Mouse (Mus musculus): Measurements from ENCODE around the gene Hepacam2. TPM values are rescaled to one million over a fixed set of nuclear protein-coding genes. Genes with fewer than 3 reads are reported as not detected.
A peak's percentile ranks its signal among the peaks of the same experiment; 100 is the strongest.
"Not testable (repeated sequence)": the region's sequence is repeated elsewhere in the genome, so short reads cannot be mapped to it uniquely, and the experiment has no call there.

The Hepacam2 gene
- polyA plus RNA-seq, 1 experiment: not detected

GRCm38 (mm10) chr6:3476299-3476698, 21.8 kb downstream of the Hepacam2 start:
- Histone ChIP-seq H3K4me3 (ENCODE audit: insufficient read depth, low read length) (no peak overlapping the region), H3K27ac (ENCODE audit: insufficient read depth, low read length) (no peak overlapping the region), H3K4me1 (ENCODE audit: control insufficient read depth, insufficient read depth, low read length) (no peaks in the 10 kb centered on the region)
- TF ChIP-seq CTCF (IDR thresholded peaks at IDR 0.05; ENCODE audit: borderline replicate concordance, insufficient read depth, low read length) (no peak), POLR2A (IDR thresholded peaks at IDR 0.05; ENCODE audit: low read depth, low read length) (no peak)

- H3K4me3 ChIP-seq (ENCODE audit: insufficient read depth, low read length): no peak overlapping the region
- TF ChIP-seq POLR2A (IDR thresholded peaks at IDR 0.05; ENCODE audit: low read depth, low read length) (no peak), CTCF (IDR thresholded peaks at IDR 0.05; ENCODE audit: borderline replicate concordance, insufficient read depth, low read length) (no peak)
- no peaks in the 10 kb centered on the region for H3K4me1 ChIP-seq (ENCODE audit: control insufficient read depth, insufficient read depth, low read length)
These were observed 27.4 kb downstream of the Hepacam2 start for GRCm38 (mm10) chr6:3470706-3471105.

GRCm38 (mm10) chr6:3468627-3469026, 29.5 kb downstream of the Hepacam2 start:
- Histone ChIP-seq H3K4me1 (ENCODE audit: control insufficient read depth, insufficient read depth, low read length) (no peaks in the 10 kb centered on the region), H3K4me3 (ENCODE audit: insufficient read depth, low read length) (no peak overlapping the region), H3K27ac (ENCODE audit: insufficient read depth, low read length) (no peak overlapping the region)
- TF ChIP-seq POLR2A (IDR thresholded peaks at IDR 0.05; ENCODE audit: low read depth, low read length): no peak
- TF ChIP-seq CTCF (IDR thresholded peaks at IDR 0.05; ENCODE audit: borderline replicate concordance, insufficient read depth, low read length): no peak

More at GRCm38 (mm10) chr6:3470706-3471105, 27.4 kb downstream of the Hepacam2 start:
- no peak overlapping the region for H3K27ac ChIP-seq (ENCODE audit: insufficient read depth, low read length)

GRCm38 (mm10) chr6:3463594-3463993, 34.5 kb downstream of the Hepacam2 start:
- no peaks in the 10 kb centered on the region for H3K4me1 ChIP-seq (ENCODE audit: control insufficient read depth, insufficient read depth, low read length)
- TF ChIP-seq CTCF (IDR thresholded peaks at IDR 0.05; ENCODE audit: borderline replicate concordance, insufficient read depth, low read length) (no peak), POLR2A (IDR thresholded peaks at IDR 0.05; ENCODE audit: low read depth, low read length) (no peak)
- no peak overlapping the region for H3K27ac ChIP-seq (ENCODE audit: insufficient read depth, low read length)
- no peak overlapping the region for H3K4me3 ChIP-seq (ENCODE audit: insufficient read depth, low read length)

GRCm38 (mm10) chr6:3463026-3463425, 35.1 kb downstream of the Hepacam2 start:
- no peaks in the 10 kb centered on the region for H3K4me1 ChIP-seq (ENCODE audit: control insufficient read depth, insufficient read depth, low read length)
- no peak overlapping the region for H3K27ac ChIP-seq (ENCODE audit: insufficient read depth, low read length)
- no peak overlapping the region for H3K4me3 ChIP-seq (ENCODE audit: insufficient read depth, low read length)
- TF ChIP-seq CTCF (IDR thresholded peaks at IDR 0.05; ENCODE audit: borderline replicate concordance, insufficient read depth, low read length): no peak
- TF ChIP-seq POLR2A (IDR thresholded peaks at IDR 0.05; ENCODE audit: low read depth, low read length): no peak

GRCm38 (mm10) chr6:3455944-3456536, 42.1 kb downstream of the Hepacam2 start:
- no peak for TF ChIP-seq CTCF (IDR thresholded peaks at IDR 0.05; ENCODE audit: borderline replicate concordance, insufficient read depth, low read length)
- TF ChIP-seq POLR2A (IDR thresholded peaks at IDR 0.05; ENCODE audit: low read depth, low read length): no peak
- Histone ChIP-seq H3K4me1 (ENCODE audit: control insufficient read depth, insufficient read depth, low read length) (no peaks in the 10 kb centered on the region), H3K27ac (ENCODE audit: insufficient read depth, low read length) (no peak overlapping the region), H3K4me3 (ENCODE audit: insufficient read depth, low read length) (no peak overlapping the region)

- no peak overlapping the region for H3K4me3 ChIP-seq (ENCODE audit: insufficient read depth, low read length)
- TF ChIP-seq CTCF (IDR thresholded peaks at IDR 0.05; ENCODE audit: borderline replicate concordance, insufficient read depth, low read length): no peak
- TF ChIP-seq POLR2A (IDR thresholded peaks at IDR 0.05; ENCODE audit: low read depth, low read length): no peak
- no peaks in the 10 kb centered on the region for H3K4me1 ChIP-seq (ENCODE audit: control insufficient read depth, insufficient read depth, low read length)
- H3K27ac ChIP-seq (ENCODE audit: insufficient read depth, low read length): no peak overlapping the region
These were observed 43.7 kb downstream of the Hepacam2 start for GRCm38 (mm10) chr6:3454421-3454820.

- TF ChIP-seq POLR2A (IDR thresholded peaks at IDR 0.05; ENCODE audit: low read depth, low read length): no peak
- peak; percentile 89 for TF ChIP-seq CTCF (IDR thresholded peaks at IDR 0.05; ENCODE audit: borderline replicate concordance, insufficient read depth, low read length)
- Histone ChIP-seq H3K4me3 (ENCODE audit: insufficient read depth, low read length) (no peak overlapping the region), H3K27ac (ENCODE audit: insufficient read depth, low read length) (no peak overlapping the region), H3K4me1 (ENCODE audit: control insufficient read depth, insufficient read depth, low read length) (no peaks in the 10 kb centered on the region)
These were observed 50.7 kb downstream of the Hepacam2 start for GRCm38 (mm10) chr6:3447404-3447803.

GRCm38 (mm10) chr6:3443905-3444304, 54.2 kb downstream of the Hepacam2 start:
- no peak for TF ChIP-seq POLR2A (IDR thresholded peaks at IDR 0.05; ENCODE audit: low read depth, low read length)
- no peak for TF ChIP-seq CTCF (IDR thresholded peaks at IDR 0.05; ENCODE audit: borderline replicate concordance, insufficient read depth, low read length)
- H3K4me3 ChIP-seq (ENCODE audit: insufficient read depth, low read length): no peak overlapping the region
- no peaks in the 10 kb centered on the region for H3K4me1 ChIP-seq (ENCODE audit: control insufficient read depth, insufficient read depth, low read length)
- H3K27ac ChIP-seq (ENCODE audit: insufficient read depth, low read length): no peak overlapping the region

GRCm38 (mm10) chr6:3436087-3436486, 62.0 kb downstream of the Hepacam2 start:
- Histone ChIP-seq H3K4me1 (ENCODE audit: control insufficient read depth, insufficient read depth, low read length) (no peaks in the 10 kb centered on the region), H3K4me3 (ENCODE audit: insufficient read depth, low read length) (no peak overlapping the region), H3K27ac (ENCODE audit: insufficient read depth, low read length) (no peak overlapping the region)
- TF ChIP-seq CTCF (IDR thresholded peaks at IDR 0.05; ENCODE audit: borderline replicate concordance, insufficient read depth, low read length) (no peak), POLR2A (IDR thresholded peaks at IDR 0.05; ENCODE audit: low read depth, low read length) (no peak)

GRCm38 (mm10) chr6:3430976-3431375, 67.1 kb downstream of the Hepacam2 start:
- not testable (repeated sequence) for H3K27ac ChIP-seq (ENCODE audit: insufficient read depth, low read length); H3K4me1 ChIP-seq (ENCODE audit: control insufficient read depth, insufficient read depth, low read length); H3K4me3 ChIP-seq (ENCODE audit: insufficient read depth, low read length)

Data from embryonic fibroblast, embryonic 13.5 days (primary cell).